Mouse (Mus musculus) heart, adult 2 months (tissue): Measurements from ENCODE around the gene Actr10.

Source experiments
- CTCF ChIP-seq: fragments of 200-600 bp; IDR thresholded peaks from 2 replicates; pipeline ENCODE4 v1.8.1; 2022; ENCODE audit warnings: antibody characterized with exemption, mild to moderate bottlenecking, moderate library complexity
- EP300 ChIP-seq: fragments of 200-500 bp; IDR thresholded peaks from 2 replicates; pipeline ENCODE4 v1.6.1; 2011; ENCODE audit warnings: low read depth, low read length, control low read depth; ENCODE audit not compliant: insufficient read depth
- POLR2A ChIP-seq: fragments of 200-500 bp; IDR thresholded peaks from 2 replicates; pipeline ENCODE4 v1.6.1; 2011; ENCODE audit warnings: mild to moderate bottlenecking, low read depth, low read length, control low read depth; ENCODE audit not compliant: insufficient read depth

DNA sequence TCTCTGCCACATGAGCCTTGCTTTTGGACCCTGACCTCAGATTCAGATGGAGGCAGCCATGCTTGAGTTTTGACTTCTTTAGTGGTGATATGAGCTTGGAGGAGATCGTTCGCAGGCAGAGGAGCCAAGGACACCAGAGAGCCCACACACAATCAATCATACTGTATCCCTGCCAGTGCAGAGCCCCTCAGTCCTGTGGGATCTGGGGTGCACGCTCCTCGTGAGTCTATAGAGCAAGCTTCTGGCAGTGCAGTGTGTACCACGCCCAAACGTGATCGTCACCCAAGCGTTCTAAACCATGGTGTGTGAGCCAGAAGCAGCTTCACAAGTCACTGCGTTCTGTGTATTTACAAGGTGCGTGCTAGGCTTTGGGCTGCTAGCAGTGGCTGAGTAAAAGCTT lies 41.6 kb upstream of the Actr10 start:
- no peak for TF ChIP-seq CTCF
- TF ChIP-seq POLR2A, result no peak
- no peak for TF ChIP-seq EP300
